15 mouse cellular contexts compared by ENCODE assay signal in the genomic region with DNA sequence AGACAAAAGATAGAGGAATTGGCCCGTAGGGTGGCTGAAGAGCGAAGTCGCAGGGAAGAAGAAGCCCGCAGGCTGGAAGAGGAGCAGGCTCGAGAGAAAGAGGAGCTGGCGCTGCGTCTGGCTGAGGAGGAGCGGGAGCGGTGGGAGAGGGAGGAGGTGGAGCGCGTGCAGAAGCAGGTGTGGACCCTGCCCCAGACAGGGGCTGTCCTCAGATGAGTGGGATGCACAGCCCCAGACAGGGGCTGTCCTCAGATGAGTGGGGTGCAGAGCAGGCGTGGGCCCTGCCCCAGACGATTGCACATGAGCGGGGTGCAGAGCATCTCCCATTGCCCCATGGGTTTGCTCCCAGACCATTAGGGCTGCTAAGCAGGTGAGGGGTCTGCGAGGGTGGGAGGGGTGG. TPM values are rescaled to one million over a fixed set of nuclear protein-coding genes. Genes with fewer than 3 reads are reported as not detected.
A peak's percentile ranks its signal among the peaks of the same experiment; 100 is the strongest.
DNase-seq lines count a peak whose midpoint lies in the region; ATAC-seq lines count a peak whose summit lies in the region.
"Had no signal": no experiment of that assay in that cellular context is flagged by ENCODE, and none has a peak within 500 bp of the region (broad histone marks: within the 10 kb centered on the region; RNA-seq: fewer than 3 reads in every experiment).

No protein-coding gene starts in this region.

- no peaks in the 10 kb centered on the region for H3K9me3 ChIP-seq in forebrain, embryonic 14.5 days (replicated peaks; ENCODE audit: control insufficient read depth, low read length)
- no peaks in the 10 kb centered on the region for H3K9me3 ChIP-seq in forebrain, embryonic 10.5 days
- H3K9me3 ChIP-seq in megakaryocyte, embryonic 14.5 days = peaks cover 10% of the 10 kb centered on the region
- no peaks in the 10 kb centered on the region for H3K9me3 ChIP-seq in liver, embryonic 13.5 days (replicated peaks)
- H3K9me3 ChIP-seq in neural tube, embryonic 14.5 days (ENCODE audit: control insufficient read depth, low read length) = no peaks in the 10 kb centered on the region

- H3K4me2 ChIP-seq in forebrain, embryonic 14.5 days (ENCODE audit: low read length) = no peak overlapping the region
- no peak overlapping the region for H3K4me2 ChIP-seq in liver, embryonic 13.5 days
- H3K4me2 ChIP-seq in neural tube, embryonic 14.5 days (ENCODE audit: low read depth, low read length) = no peak overlapping the region; the same call in 1 of the 2 replicates
- H3K4me2 ChIP-seq: heart, embryonic 11.5 days had no signal

- WGBS in forebrain, embryonic 14.5 days = 69% methylated on average over 15 of the region's 15 CpGs
- 67% methylated on average over 15 of the region's 15 CpGs for WGBS in forebrain, embryonic 10.5 days
- 77% methylated on average over 15 of the region's 15 CpGs for WGBS in liver, embryonic 13.5 days (ENCODE audit: insufficient replicate concordance)
- WGBS in neural tube, embryonic 14.5 days = 51% methylated on average over 15 of the region's 15 CpGs

- H3K27ac ChIP-seq in forebrain, embryonic 14.5 days (ENCODE audit: low read depth, low read length) = no peak overlapping the region
- no peak overlapping the region for H3K27ac ChIP-seq in forebrain, embryonic 10.5 days
- peak overlapping the region; percentile 34; the same call in 1 of the 2 replicates for H3K27ac ChIP-seq in liver, embryonic 13.5 days
- H3K27ac ChIP-seq in neural tube, embryonic 14.5 days (ENCODE audit: low read depth, low read length) = no peak overlapping the region
- H3K27ac ChIP-seq: layer of hippocampus, adult 2 months had no signal

- no peaks in the 10 kb centered on the region for H3K27me3 ChIP-seq in forebrain, embryonic 14.5 days (replicated peaks; ENCODE audit: control insufficient read depth, insufficient read depth, low read length)
- H3K27me3 ChIP-seq in forebrain, embryonic 10.5 days (ENCODE audit: poor library complexity, severe bottlenecking) = no peaks in the 10 kb centered on the region; the same call in 1 of the 2 replicates
- no peaks in the 10 kb centered on the region for H3K27me3 ChIP-seq in megakaryocyte, embryonic 14.5 days (replicated peaks)
- H3K27me3 ChIP-seq in liver, embryonic 13.5 days = no peaks in the 10 kb centered on the region
- no peaks in the 10 kb centered on the region for H3K27me3 ChIP-seq in neural tube, embryonic 14.5 days (ENCODE audit: control insufficient read depth, insufficient read depth, low read length)

- intact Hi-C loops in left cerebral cortex, postnatal 14 days (cut with DNase I) = no loop called here

- no peak overlapping the region for H3K9ac ChIP-seq in forebrain, embryonic 14.5 days (ENCODE audit: low read length)
- H3K9ac ChIP-seq in liver, embryonic 13.5 days = no peak overlapping the region
- no peak overlapping the region for H3K9ac ChIP-seq in neural tube, embryonic 14.5 days (replicated peaks; ENCODE audit: low read depth, low read length)

- ATAC-seq in forebrain, embryonic 14.5 days = 0 out of 2 replicates have a peak, but pooled peaks have one; percentile 37
- no peak for ATAC-seq in megakaryocyte, adult 5-6 weeks (ENCODE audit: poor library complexity, severe bottlenecking)
- ATAC-seq in liver, embryonic 13.5 days (ENCODE audit: low read depth) = no peak
- peak; percentile 44; the same call in 1 of the 2 replicates for ATAC-seq in neural tube, embryonic 14.5 days (ENCODE audit: low read depth)

- H3K4me1 ChIP-seq in forebrain, embryonic 14.5 days (ENCODE audit: control insufficient read depth, insufficient read depth, low read length) = no peaks in the 10 kb centered on the region
- H3K4me1 ChIP-seq in forebrain, embryonic 10.5 days = peaks cover 13% of the 10 kb centered on the region
- peaks cover 41% of the 10 kb centered on the region for H3K4me1 ChIP-seq in megakaryocyte, embryonic 14.5 days
- peaks cover 20% of the 10 kb centered on the region for H3K4me1 ChIP-seq in liver, embryonic 13.5 days (replicated peaks)
- H3K4me1 ChIP-seq in neural tube, embryonic 14.5 days (ENCODE audit: control insufficient read depth, insufficient read depth, low read length) = no peaks in the 10 kb centered on the region

- H3K36me3 ChIP-seq in forebrain, embryonic 14.5 days (ENCODE audit: control insufficient read depth, insufficient read depth, low read length) = no peaks in the 10 kb centered on the region
- H3K36me3 ChIP-seq in forebrain, embryonic 10.5 days (replicated peaks) = peaks cover 12% of the 10 kb centered on the region; the same call in 1 of the 2 replicates
- peaks cover 94% of the 10 kb centered on the region for H3K36me3 ChIP-seq in megakaryocyte, embryonic 14.5 days (replicated peaks; ENCODE audit: low read length)
- H3K36me3 ChIP-seq in liver, embryonic 13.5 days = peaks cover 5% of the 10 kb centered on the region
- H3K36me3 ChIP-seq in neural tube, embryonic 14.5 days (ENCODE audit: control insufficient read depth, insufficient read depth, low read length) = no peaks in the 10 kb centered on the region

- DNase-seq in forebrain, embryonic 14.5 days (ENCODE audit: low spot score) = no peak
- DNase-seq in forebrain, embryonic 10.5 days (ENCODE audit: extremely low spot score, low spot score) = no peak
- no peak for DNase-seq in liver, embryonic 13.5 days
- no peak for DNase-seq in left cerebral cortex, postnatal 14 days (ENCODE audit: low spot score in 2 of 2)
- DNase-seq in lung, adult 18-20 months = no peak
- DNase-seq: adrenal gland, adult 8-10 months; cerebellum, postnatal 10 days; kidney, adult 9 months; thymus, postnatal 25 days had no signal

- no peak overlapping the region for H3K4me3 ChIP-seq in forebrain, embryonic 14.5 days (ENCODE audit: low read depth, low read length)
- no peak overlapping the region for H3K4me3 ChIP-seq in forebrain, embryonic 10.5 days
- peak overlapping the region; percentile 69 for H3K4me3 ChIP-seq in megakaryocyte, embryonic 14.5 days (replicated peaks)
- no peak overlapping the region for H3K4me3 ChIP-seq in liver, embryonic 13.5 days (replicated peaks)
- no peak overlapping the region for H3K4me3 ChIP-seq in neural tube, embryonic 14.5 days (ENCODE audit: low read depth, low read length)
- H3K4me3 ChIP-seq: layer of hippocampus, adult 2 months; myocyte had no signal

RNA-seq across cellular contexts. Expression of gene Bclaf1, which starts 39.0 kb away (rescaled TPM):
- 137 and 143 TPM in 2 replicates for polyA plus RNA-seq in forebrain, embryonic 14.5 days (2014; fragmentation: Nextera tagmentation; extraction: Ambion mirVana)
- polyA plus RNA-seq in forebrain, embryonic 10.5 days (2016; fragmentation: Nextera tagmentation; extraction: Ambion mirVana) = 179 and 183 TPM in 2 replicates
- polyA plus RNA-seq in megakaryocyte, embryonic 14.5 days (2012; ENCODE audit: insufficient read depth, low replicate concordance) = 1.00 and 9.9 TPM in 2 replicates
- 91.4 and 94.3 TPM in 2 replicates for total RNA-seq in megakaryocyte, adult 5-6 weeks (2015)
- 230 and 242 TPM in 2 replicates for total RNA-seq in megakaryocyte, adult 5-6 weeks (2017)
- polyA plus RNA-seq in liver, embryonic 13.5 days (2015; fragmentation: Nextera tagmentation; extraction: Ambion mirVana) = 57.1 and 68.8 TPM in 2 replicates
- polyA plus RNA-seq in neural tube, embryonic 14.5 days (2014; fragmentation: Nextera tagmentation; extraction: Ambion mirVana) = 126 and 135 TPM in 2 replicates
- total RNA-seq in left cerebral cortex, postnatal 14 days (2021) = 100 to 1,000 TPM; 117 TPM

Comparison
In these comparisons a context has a peak if more than half of its experiments do, and no peak if none do; other contexts are left out.
1. ATAC-seq: peak in forebrain, embryonic 14.5 days (single experiment) and neural tube, embryonic 14.5 days (single experiment); none in megakaryocyte, adult 5-6 weeks (single experiment) and liver, embryonic 13.5 days (single experiment).